Mouse (Mus musculus): ENCODE measurements around the gene Fcrl1. TPM values are rescaled to one million over a fixed set of nuclear protein-coding genes. Genes with fewer than 3 reads are reported as not detected.

Fcrl1 gene
- 10 to 100 TPM in 1 of 2 experiments, 1 to 10 TPM in 1; 6.6 to 16.3 TPM for polyA plus RNA-seq (2017; shearing (Covaris generic))

DNA sequence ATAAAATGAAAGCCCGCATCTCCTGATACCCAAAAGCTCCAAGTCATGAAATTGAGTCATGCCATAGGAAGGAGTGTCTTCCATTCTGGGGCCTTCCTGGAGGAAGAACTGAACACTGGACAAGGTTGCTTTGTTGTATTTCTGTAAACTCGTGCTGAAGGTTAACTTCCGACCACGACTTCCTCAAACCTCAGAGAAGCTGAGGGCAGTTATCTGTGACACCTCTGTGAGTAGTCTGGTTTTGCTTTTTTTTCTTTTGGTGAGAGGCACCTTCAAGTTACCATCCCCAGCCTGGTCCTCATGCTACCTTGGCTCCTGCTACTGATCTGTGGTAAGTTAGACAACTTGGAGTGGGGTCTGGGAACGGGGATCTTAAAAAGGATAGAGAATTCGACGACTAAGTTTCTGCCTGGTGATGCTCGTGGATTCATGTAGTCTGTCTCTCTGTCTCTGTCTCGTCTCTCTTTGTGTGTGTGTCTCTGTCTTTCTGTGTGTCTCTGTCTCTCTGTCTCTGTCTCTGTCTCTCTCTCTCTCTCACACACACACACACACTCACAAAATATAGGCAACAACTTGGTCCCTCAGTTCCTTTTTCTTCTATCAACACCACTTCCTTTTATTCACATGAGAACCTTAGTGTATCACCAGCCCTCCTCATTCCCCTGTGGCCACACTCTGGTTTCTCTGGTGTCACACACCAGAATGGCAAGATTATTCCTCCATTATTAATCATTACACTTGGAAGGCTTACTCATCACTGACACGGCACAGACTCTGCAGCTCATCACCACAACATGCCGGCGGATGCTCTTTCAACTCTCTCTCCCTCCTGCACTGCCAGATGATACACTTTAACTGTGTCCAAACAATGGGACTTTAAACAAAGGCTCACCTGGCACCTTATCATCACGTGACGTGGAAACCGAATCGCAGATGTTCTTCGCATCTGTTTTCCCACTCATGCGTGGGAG, at the start of gene Fcrl1:
TSS of gene Fcrl1 (plus strand) at position 193 of the 971 bp plus-strand sequence.

DNA sequence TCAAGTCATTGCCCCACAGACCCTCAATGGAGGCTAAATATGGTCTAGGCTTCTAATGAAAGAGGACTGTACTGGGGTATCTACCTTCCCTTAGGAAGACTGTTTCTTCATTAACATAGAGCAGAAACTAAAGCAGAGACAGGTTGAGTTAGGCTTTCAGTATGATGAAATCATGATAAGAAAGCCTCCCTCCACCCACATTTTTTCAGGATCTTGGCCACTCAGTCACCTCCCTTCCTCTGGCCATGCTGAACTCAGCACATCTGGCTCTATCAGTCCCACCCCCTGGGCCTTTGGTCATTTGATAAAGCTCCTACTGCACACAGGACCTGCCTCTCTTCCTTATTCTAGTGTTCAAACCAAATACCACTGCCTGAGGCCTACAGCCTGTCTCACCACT, 18.6 kb upstream of the Fcrl1 start, which contains the start of gene Cd5l:
TSS of gene Cd5l (plus strand) at position 301 of the 400 bp plus-strand sequence.

DNA sequence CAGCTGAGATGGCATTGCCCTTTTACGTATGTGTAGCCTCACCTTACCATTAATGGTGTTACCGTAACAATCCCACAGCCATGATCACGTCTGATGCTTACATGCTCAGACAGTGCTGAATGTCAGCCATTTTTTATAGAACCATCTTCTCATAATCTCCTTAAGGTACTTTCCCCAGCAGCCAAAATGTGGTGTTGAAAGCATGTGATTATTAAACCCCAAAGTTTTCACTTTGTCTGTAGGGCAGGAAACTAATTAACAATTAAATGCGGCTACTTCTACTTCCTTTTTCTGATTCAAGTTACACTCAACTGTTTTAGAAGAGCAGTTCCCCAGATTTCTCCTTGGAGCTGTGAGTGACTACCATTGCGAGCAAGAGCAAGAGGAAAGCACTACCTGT, 59.3 kb downstream of the Fcrl1 start, which contains the start of gene Fcrl5:
TSS of gene Fcrl5 (plus strand) at position 295 of the 400 bp plus-strand sequence.

Other genes with a start within 250 kb of the Fcrl1 start
- 1 to 10 TPM in 1 of 2 experiments, under 1 TPM in 1; 0.12 to 1.2 TPM for gene Kirrel, start 201.6 kb upstream of the Fcrl1 start, polyA plus RNA-seq (2017; shearing (Covaris generic))
- 1 to 10 TPM in 1 of 2 experiments, under 1 TPM in 1; 0.23 to 2.4 TPM for gene Fcrls, start 112.6 kb upstream of the Fcrl1 start, polyA plus RNA-seq (2017; shearing (Covaris generic))
- gene Cd5l, start 18.5 kb upstream of the Fcrl1 start, polyA plus RNA-seq (2017; shearing (Covaris generic)) = 1 to 10 TPM in 1 of 2 experiments, not detected in 1; 6.0 TPM
- gene Fcrl5, start 59.4 kb downstream of the Fcrl1 start, polyA plus RNA-seq (2017; shearing (Covaris generic)) = under 1 TPM; 0.49 to 0.98 TPM
- gene Etv3, start 149.0 kb downstream of the Fcrl1 start, polyA plus RNA-seq (2017; shearing (Covaris generic)) = 10 to 100 TPM; 35.4 to 42.9 TPM
- 10 to 100 TPM; 15.8 to 17.8 TPM for gene Arhgef11, start 241.2 kb downstream of the Fcrl1 start, polyA plus RNA-seq (2017; shearing (Covaris generic))

Measured in inflammation-experienced regulatory T-cells (primary cell).